Mouse (Mus musculus) stomach, postnatal 0 days (tissue): ENCODE results near the gene Nectin1.

Experiments
- CTCF ChIP-seq: IDR thresholded peaks from 2 replicates; pipeline ENCODE4 v1.5.1; 2016; ENCODE audit warnings: antibody characterized with exemption, low read depth, mild to moderate bottlenecking, moderate library complexity
- EP300 ChIP-seq: optimal IDR thresholded peaks from 2 replicates; pipeline ENCODE3; 2016; ENCODE audit warnings: antibody characterized with exemption

DNA sequence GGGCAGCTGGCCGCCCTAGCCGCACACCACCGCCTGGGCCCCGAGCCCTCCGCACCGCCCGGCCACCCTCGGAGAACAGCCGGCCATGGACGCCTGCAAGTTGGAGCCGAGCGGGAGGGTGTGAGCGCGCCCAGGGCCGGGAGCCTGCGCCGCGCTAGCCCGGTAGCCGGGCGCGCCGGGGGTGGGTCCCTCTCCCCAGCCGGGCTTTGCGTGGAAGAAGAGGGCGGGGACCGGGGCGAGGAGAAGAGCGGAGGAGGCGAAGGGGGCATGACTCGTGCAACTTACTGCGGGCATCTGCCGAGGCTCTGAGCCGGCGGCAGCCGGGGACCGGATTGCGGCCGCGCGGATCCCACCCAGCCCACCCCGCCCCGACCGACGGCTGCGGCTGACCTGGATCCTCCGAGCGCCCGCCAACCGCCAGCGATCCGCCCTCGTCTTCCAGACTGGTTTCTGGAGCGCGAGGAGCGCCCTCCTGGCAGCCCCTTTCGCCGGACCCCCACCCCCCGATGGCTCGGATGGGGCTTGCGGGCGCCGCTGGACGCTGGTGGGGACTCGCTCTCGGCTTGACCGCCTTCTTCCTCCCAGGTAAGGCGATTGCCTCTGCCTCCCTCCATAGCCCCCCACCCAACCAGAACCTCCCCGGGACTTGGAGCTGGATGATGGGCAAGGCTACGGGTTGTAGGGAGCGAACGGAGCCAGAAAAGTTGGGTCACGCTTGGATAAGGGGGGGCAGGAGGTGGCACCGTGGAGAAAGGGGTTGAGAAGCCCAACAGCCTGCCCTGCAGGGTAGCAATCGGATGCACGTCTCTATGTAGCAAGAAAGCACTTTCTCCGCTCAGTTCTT, 576 bp downstream of the Nectin1 start:
- no peak for TF ChIP-seq CTCF
- no peak for TF ChIP-seq EP300
